Mouse (Mus musculus): ENCODE data around the gene Pla2g1b.
A peak's percentile ranks its signal among the peaks of the same experiment; 100 is the strongest.

Pla2g1b gene

DNA sequence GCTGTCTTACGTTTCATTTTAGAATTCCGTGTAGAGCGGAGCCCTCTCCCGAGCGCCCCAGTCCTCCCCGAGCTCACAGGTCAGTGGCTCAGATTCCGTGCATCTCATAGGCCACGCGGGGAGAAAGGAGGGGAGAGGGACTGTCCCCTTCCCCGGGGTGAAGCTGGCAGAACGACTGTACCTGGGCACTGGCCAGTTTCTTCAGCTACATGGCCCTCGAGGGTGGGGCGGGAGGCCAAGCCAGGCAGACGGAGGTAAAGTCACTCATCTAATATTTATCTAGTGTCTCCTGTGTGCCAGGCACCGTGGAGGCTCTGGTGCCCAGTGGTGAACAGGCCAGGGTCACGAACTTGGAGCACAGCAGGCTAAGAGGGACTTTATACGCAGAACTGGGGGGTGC lies 19.0 kb upstream of the Pla2g1b start:
- no peak for DNase-seq

DNA sequence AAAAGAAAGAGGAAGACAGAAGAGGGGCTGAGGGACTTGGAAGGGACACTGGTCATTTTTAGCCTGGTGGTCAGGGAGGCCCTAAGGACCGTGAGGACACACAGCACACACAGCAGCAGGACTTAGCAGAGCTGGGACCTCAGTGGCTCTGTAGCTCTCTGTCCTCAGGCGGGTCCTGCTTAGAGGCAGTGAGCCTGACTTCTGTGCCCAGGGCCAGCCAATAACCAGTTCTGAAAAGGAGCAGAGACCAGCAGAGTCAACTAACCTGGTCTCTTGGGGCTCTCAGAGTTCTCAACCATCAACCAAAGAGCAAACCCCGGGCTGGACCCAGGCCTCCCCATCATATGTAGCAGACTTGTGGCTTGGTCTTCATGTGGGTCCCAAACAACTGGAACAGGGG lies 16.8 kb upstream of the Pla2g1b start:
- DNase-seq, result no peak

DNA sequence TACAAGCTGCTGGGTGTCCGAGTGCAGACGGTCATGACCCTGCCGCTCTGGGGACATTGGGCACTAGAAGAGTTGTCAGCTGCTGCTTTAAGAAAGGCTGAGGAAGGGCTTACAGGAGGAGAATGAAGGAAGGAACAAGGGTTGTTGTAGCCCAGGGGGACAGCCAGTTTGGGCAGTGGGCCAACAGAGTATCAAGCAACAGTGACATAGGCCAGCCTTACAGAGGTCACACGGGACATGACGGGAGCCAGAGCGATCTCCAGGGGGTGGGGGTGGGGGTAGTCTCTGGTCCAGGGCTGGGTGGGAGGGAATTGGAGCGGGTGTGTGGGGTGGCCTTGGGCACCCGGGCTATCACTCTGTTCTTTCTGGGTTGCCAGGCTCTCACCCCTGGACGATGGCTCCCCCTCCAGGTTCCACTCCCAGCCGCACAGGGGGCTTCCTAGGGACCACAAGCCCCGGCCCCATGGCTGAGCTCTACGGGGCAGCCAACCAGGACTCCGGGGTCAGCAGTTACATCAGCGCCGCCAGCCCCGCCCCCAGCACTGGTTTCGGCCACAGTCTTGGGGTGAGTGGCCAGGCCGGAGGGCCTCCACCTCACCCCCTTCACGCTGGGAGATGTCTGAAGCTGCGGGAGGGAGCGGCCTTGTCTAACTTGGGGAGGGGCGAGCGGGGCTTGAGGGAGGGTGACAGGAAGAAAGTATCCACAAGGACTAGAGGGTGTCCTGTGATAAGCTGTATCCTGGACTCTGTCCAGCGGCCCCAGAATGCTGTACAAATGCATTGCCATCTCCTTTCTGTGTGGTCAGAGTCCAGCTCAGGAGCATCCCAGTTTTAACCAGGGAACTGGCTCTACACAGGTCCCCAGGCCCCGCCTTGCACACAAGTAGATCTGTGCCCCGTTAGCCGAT lies 15.4 kb upstream of the Pla2g1b start:
- DNase-seq, result no peak

DNA sequence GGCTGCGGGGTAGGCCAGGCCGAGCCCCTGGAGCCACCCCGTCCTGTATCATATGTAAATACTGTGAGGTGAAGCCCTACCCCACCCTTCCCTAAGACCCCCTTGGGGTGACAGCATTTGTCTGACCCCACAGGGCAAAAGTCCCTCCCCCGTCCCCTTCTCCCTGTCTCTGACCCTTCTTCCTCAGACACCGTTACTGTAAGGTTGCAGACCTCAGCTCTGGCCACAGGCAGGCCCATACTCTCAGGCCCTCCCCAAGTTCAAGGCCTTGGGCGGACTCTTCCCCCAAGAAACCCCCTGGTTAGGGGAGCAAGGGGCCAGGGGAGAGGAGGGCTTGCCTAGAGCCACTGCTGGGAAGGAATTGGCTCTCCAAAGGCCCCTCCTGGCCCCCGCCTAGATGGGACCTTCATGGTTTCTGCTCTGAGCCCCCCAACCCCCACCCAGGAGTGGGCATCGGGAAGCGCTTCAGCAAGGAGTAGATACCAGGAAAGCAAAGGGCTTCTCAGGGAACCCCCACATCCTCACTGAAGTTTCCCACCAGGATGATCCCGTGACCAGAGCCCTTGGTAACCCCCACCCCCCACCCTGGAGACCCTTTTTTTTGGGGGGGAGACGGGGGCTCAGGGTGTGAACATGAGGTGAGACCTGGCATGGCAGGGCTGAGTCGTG lies 11.5 kb upstream of the Pla2g1b start:
- DNase-seq, result no peak

DNA sequence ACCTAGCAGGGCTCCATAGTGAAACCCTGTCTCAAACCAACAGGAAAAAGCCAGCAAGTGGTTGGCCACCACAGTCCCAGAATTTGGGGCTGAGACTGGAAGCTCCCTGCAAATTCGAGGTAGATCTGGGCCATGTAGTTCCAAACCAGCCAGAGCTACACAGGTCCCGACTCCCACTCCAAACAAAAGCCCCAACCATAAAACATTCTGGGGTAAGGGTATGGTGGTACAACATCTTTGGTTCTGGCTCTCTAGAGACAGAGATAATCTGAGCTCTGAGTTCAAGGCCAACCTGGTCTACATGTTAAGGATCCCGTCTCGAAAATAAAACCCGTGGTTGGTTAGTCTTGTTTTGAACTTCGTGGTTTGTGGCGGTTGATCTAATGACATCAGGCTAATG lies 10.2 kb upstream of the Pla2g1b start:
- DNase-seq, result no peak

DNA sequence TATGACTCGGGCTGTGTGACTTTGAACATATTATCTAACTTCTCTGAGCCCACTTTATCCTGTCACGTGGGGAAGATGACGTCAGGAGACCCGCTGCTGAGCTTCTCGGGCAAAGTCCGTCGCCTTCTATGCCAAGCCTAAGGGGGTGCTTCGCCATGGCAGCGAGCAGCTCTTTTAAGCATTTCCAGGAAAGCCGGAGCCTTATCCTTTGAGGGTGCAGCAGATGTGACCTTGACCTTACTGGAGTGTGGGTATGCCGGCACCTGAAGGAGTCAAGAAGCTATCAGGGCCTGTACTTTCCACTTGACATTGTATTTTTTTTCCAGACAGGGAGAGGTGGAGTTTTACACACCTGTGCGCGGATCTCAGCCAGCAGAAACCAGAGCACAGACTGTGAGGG lies 7.1 kb upstream of the Pla2g1b start:
- DNase-seq, result no peak

DNA sequence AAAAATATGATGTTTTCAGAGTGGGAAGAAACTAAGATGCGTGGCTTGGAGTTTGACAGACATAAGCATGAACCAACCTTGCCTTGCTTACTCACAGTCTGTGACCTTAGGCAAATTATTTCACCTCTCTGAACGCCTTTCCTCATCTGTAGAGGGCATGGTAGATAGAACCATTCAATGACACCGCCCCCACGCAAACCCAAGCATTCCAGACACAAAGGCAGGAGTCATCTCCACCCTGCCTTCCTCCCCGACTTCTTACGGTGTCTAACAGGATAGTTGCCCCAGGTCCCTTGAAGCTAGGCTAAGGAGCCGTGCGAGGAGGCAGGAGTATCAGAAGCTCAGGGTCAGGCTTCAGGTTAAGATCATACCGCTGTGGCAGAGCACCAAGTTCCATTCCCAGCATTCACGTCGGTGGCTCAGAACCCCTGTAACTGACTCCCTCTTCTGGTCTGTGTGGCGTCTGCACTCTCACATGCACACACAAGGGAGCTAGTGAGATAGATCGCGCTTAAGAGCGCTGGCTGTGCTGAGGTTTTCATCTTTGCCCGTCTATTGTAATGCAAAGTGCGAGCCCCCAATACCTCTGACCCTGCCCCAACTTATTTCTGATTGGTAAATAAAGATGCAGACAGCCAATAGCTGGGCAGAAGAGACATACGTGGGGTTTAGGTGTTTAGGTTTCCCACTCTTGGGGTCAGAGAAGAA lies 1.5 kb upstream of the Pla2g1b start:
- DNase-seq, result no peak

DNA sequence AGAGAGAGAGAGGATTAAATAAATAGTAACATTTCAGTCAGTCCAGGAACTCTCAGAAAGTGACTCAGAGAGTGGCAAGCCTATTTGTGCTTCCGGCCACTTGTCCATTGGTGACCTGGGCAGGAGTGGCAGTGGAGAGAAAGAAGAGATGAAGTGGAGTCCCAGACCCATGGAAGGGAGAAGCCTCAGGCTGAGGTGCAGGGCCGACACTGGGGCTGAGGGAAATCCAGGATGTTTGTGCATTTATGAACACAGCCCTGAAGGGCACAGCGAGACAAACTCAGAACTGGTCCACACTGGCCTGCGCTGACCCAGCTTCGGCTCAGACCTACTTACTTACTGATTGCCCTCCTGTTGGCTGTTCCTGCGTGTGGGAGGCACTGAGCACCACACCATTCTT lies 3.7 kb downstream of the Pla2g1b start:
- no peak for DNase-seq

DNA sequence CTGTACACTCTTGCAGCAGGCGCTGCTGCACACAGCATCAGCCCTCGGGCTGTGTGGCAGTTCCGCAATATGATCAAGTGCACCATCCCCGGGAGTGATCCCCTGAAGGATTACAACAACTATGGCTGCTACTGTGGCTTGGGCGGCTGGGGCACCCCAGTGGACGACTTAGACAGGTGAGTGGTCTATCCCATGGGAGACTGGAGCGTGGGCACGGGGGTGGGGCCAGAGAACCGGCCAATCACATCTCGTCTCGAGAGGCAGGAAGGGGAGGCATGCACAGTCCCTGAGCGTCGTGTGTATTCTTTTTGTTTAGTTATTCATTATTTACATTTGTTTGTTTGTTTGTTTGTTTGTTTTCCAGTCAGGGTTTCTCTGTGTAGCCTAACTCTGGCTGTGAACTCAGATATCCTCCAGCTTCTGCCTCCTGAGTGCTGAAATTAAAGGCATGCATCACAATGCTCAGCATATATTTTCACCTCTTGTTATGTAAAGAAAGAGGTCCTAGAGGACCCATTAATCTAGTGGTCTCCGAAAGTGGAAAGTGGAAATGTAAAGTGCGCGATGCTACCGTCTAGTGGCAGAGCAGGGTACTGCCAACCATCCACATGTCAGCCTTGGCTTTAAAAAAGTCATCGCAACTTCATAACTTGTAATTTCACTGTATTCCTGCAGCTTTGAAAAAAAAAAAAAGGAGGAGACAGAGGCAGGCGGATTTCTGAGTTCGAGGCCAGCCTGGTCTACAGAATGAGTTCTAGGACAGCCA lies 4.9 kb downstream of the Pla2g1b start:
- DNase-seq, result peak; percentile 63

DNA sequence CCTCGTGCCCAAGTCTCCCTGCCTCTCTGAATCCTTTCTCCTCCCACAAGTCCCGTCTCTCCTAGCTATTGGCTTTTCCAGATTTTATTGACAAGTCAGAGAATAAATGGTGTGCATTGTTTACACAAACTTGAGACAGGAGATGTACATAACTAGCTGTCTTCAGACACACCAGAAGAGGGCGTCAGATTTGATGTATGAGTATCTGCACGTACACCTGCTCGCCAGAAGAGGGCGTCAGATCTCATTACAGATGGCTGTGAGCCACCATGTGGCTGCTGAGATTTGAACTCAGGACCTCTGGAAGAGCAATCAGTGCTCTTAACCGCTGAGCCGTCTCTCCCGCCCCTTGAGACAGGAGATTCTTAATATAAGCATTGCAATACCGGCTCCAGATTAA lies 7.1 kb downstream of the Pla2g1b start:
- DNase-seq, result no peak

DNA sequence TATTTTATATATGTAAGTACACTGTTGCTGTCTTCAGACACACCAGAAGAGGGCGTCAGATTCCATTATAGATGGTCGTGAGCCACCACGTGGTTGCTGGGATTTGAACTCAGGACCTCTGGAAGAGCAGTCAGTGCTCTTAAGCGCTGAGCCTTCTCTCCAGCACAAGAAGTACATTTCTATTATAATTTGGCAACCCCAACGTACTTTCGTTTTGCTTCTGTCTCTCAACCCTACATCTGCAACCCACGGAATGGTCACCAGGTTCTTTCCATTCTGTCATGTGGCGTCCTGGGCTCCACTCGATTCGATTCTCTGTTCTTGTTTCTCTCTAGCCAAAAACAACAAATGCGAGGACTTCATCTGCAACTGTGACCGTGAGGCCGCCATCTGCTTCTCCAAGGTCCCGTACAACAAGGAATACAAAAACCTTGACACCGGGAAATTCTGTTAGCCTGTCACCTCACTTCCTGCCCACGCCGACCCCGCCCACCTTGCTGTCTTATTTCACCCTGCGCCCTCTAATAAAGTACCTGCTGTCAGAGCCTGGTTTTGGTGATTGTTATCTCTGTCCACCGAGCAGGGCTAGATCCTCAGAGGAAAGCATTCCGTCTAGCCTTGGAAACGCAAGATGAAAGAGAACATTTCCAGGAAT lies 8.2 kb downstream of the Pla2g1b start:
- DNase-seq, result no peak

DNA sequence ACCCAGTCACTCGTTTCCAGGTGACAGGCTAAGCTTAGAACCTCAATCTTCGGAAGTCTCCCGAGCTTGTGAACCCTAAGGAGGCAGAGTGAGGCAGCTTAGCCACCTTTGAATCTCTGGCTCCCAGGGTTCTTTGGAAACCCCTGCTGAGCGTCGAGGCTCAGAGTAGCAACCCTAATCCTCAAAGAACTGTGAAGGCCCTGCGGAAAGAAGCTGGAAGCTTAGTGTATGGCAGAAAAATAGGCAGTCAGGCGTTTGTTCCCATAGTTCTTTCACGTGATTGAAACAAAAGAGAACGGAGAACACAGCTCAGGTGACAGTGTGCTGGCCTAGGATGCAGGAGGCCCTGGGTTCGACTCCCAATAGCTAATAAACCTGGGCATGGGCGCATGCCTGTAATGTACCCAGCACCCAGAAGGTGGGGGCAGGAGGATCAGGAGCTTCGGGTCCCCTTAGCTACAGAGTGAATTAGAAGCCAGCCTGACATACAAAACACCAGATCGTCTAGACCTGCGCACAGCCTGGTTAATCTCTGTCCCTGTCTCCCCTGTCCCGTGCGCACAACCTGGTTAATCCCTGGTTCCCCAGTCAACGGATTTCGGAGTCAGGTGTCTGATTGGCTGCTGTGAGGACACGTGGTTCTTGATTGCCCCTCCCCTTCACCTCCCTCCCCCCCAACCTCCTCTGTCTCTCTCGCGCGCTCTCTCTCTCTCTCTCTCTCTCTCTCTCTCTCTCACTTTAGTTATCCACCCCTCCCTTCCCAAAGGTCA lies 9.5 kb downstream of the Pla2g1b start:
- peak; percentile 44 for DNase-seq

DNA sequence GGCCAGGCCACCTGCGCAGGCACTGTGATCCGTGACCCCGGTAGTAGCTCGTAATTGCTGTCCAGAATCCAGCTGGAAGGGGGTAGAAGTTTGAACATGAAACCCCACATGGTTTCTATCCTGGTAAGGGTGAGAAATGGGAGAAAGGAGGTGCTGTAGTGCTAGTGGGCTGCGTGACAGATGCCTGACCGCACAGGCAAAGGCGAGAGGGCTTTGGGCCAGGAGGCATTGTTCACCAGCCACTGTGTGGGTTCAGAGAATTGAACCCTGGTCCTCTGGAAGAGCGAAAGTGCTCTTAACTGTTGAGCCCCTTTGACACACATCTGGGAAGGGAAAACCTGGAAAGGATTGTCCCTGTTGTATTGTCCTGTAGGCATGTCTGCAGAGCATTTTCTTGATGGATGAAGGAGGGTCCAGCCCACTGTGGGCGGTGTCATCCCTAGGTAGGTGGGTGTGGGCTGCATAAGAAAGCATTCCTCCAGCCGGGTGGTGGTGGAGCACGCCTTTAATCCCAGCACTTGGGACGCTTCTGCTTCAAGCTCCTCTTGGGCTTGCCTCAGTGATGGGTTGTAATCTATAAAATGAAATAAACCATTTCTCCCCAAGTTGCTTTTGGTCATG lies 10.2 kb downstream of the Pla2g1b start:
- no peak for DNase-seq

DNA sequence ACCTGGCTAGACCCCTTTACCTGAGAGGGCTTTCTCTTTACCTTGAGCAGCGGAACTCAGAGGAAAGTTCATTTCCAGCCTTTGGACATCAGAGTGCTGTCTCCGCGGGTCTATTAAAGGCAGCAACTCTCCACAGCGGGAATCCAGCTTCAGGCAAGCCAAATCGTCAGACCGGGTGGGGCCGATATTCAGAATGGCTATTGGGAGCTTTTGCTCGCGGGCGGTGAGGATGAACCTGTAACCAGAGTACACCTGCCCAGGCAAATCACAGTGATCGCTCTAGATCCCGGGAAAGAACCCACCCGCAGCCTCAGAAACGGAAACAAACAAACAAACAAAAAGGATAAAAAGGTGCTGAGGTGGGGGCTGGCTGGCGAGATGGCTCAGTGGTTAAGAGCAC lies 13.5 kb downstream of the Pla2g1b start:
- DNase-seq, result no peak

DNA sequence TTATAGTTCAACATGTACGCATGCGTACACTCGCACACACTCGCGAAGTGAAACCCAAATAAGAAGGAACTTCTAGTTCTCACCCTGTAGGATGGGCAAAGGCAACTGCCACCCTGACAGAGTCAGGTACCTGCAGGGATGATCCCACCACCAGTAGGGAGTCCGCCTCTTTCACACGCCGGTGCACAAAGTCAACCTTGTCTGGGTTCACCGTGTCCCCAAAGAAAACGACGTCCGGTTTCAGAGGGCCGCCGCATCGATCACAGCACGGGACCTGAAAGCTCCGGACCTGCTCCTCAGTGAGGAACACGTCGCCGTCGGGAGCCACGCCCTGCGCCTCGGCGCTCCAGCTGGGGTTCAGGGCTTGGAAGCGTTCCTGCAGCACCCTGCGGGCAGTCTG lies 14.0 kb downstream of the Pla2g1b start:
- DNase-seq, result no peak

DNA sequence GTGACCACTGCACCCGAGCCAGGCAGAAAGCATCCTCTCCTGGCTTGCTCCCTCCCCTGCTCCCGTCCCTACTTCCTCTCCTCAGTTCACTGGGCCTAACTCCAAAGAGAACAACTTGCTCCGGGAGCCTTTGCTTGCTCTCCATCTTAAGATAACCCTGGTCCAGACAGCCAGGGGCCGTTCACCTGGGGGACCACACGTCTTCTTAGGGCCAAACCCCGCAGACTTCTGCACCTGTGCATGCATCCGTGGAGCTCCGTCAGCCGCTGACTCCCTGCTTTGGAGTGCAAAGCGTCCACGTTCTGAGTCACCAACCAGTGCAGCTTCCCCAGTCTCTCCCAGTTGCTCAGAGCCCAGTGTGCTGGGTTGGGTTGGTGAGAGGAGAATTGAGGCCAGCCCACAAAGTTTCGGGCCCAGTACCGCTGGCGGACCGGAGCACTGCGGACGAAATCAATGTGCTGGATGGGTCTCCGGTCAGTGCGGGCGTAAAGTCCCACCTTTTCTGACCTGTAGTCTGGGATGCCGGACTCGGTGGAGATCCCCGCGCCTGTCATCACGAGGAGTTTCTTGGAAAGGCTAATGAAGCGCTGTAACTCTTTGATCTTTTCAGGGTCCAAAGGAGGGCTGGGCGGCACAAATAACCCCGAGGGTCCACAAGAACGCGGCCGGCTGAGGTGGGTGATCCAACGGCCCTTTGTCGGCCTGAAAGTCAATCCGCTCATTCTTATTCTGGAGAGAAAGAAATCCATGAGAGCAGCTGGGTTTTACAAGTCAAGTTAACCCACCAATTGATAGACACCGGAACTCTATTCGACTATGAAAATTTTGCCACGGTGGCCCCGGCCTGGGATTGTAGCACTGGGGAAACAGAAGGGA lies 16.6 kb downstream of the Pla2g1b start:
- no peak for DNase-seq

DNA sequence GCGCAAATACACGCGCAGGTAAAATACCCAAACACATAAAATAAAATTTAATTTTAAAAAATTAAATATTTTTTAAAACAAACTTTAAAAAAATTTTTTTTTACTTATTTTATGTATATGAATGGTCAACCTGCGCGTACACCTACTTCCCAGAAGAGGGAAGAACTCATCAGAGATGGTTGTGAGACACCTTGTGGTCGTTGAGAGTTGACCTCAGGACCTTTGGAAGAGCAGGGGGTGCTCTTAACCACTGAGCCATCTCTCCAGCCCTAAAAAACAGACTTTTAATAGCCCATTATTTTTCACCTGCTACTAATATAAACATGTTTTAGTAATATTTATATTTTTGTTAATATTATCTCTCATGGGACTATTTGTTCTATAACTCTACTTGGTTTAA lies 17.3 kb downstream of the Pla2g1b start:
- DNase-seq, result no peak

DNA sequence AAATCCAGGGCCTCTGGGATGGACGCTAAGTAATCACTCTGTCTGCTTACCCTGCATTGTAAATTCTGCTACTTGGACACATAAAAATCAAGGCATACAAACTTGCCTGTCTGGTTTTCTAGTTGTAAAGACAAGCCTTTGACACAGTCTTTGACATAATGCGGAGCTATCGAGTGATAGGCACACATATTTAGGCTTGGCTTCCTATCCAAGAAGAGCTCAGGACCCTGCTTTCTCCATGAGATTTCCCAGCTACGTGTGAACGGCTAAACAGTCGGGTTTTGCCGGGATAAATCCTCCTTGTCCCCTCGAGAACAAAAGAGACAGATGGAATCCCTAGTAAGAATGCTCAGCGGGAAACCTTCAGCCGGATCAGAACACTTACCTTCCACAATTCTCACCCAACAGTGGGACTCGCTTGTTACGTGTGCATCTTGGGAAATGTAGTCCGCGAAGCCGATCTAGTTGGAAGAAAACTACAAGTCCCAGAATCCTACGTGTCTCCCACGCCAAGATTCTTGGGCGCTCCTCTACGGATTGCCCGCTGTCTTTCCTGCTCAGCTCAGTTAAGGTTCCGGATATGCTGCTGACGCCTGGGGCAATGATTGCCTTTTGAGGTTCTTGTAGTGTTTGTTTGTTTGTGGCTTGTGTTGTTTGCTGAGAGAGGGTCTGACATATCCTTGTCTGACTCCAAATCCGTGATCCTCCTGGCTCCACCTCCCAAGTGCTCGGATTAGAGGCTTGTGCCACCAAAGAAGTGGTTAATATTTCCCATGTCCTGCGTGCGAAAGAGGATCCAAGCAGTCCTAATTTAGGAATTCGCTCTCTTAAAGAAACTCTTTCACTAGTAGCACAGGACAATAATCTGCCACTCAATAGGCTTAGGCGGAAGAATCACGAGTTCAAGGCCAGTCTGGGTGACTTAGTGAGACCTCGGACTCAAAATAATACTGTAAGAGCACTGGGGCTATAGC lies 18.2 kb downstream of the Pla2g1b start, which contains the start of gene Sirt4:
Sirt4 (minus strand) TSS at position 779 of the 974 bp plus-strand sequence.
- peak; percentile 55 for DNase-seq

DNA sequence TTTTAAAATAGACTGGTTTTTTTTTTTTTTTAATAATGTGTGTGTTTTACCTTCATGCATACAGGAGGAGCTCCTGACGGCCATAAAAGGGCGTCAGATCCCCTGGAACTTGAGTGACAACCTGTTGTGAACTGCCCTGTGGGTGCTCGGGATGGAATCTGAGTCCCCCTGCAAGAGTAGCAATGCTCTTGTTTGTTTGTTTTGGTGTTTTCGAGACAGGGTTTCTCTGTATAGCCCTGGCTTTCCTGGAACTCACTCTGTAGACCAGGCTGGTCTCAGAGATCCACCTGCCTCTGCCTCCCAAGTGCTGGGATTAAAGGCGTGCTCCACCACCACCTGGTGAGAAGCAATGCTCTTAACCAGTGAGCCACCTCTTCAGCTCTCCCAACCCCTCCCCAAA lies 18.9 kb downstream of the Pla2g1b start:
- no peak for DNase-seq

All from right cerebral cortex, postnatal 4 days (tissue).